Mouse (Mus musculus): ENCODE data around the gene Gm45808. TPM values are rescaled to one million over a fixed set of nuclear protein-coding genes. Genes with fewer than 3 reads are reported as not detected.

The Gm45808 gene
- total RNA-seq, 2 experiments from 2014 or later, result 1.5 to 2.0 TPM

GRCm38 (mm10) chr7:45456721-45457203, 29.8 kb downstream of the Gm45808 start:
- intact Hi-C loops (cut with DNase I), result no loop called here
- Histone ChIP-seq H3K4me3 (no peak overlapping the region), H3K27ac (peak overlapping the region; percentile 63)
- DNase-seq (ENCODE audit: extremely low spot score in 1 of 2, low spot score in 2 of 2), result no peak
- no peak for TF ChIP-seq CTCF (IDR thresholded peaks at IDR 0.05)

- H3K27ac ChIP-seq, result no peak overlapping the region
- no peak for TF ChIP-seq CTCF (IDR thresholded peaks at IDR 0.05)
Measured at GRCm38 (mm10) chr7:45455932-45456696, 30.5 kb downstream of the Gm45808 start.

GRCm38 (mm10) chr7:45454971-45455370, 31.6 kb downstream of the Gm45808 start:
- no peak for DNase-seq (ENCODE audit: extremely low spot score in 1 of 2, low spot score in 2 of 2)
- Histone ChIP-seq H3K4me3 (no peak overlapping the region), H3K27ac (no peak overlapping the region)
- intact Hi-C loops (cut with DNase I), result no loop called here
- TF ChIP-seq CTCF (IDR thresholded peaks at IDR 0.05), result no peak

More at GRCm38 (mm10) chr7:45455932-45456696, 30.5 kb downstream of the Gm45808 start:
- H3K4me3 ChIP-seq, result no peak overlapping the region
- intact Hi-C loops (cut with DNase I), result no loop called here
- no peak for DNase-seq (ENCODE audit: extremely low spot score in 1 of 2, low spot score in 2 of 2)

GRCm38 (mm10) chr7:45451344-45451982, 35.1 kb downstream of the Gm45808 start:
- intact Hi-C loops (cut with DNase I), result no loop called here
- H3K4me3 ChIP-seq, result peak overlapping the region; percentile 49
- peak; percentile 97 for TF ChIP-seq CTCF (IDR thresholded peaks at IDR 0.05)
- peak; percentile 85 to 89 for DNase-seq (ENCODE audit: extremely low spot score in 1 of 2, low spot score in 2 of 2)
- peak overlapping the region; percentile 96 for H3K27ac ChIP-seq

- Histone ChIP-seq H3K4me3 (no peak overlapping the region), H3K27ac (no peak overlapping the region)
- intact Hi-C loops (cut with DNase I), result no loop called here
- TF ChIP-seq CTCF (IDR thresholded peaks at IDR 0.05), result no peak
- no peak for DNase-seq (ENCODE audit: extremely low spot score in 1 of 2, low spot score in 2 of 2)
Measured at GRCm38 (mm10) chr7:45449974-45450373, 36.6 kb downstream of the Gm45808 start.

GRCm38 (mm10) chr7:45447325-45447990, 39.2 kb downstream of the Gm45808 start:
- intact Hi-C loops (cut with DNase I), result no loop called here
- TF ChIP-seq CTCF (IDR thresholded peaks at IDR 0.05), result peak; percentile 50
- H3K27ac ChIP-seq, result no peak overlapping the region
- H3K4me3 ChIP-seq, result no peak overlapping the region
- no peak for DNase-seq (ENCODE audit: extremely low spot score in 1 of 2, low spot score in 2 of 2)

GRCm38 (mm10) chr7:45446589-45446988, 40.0 kb downstream of the Gm45808 start:
- intact Hi-C loops (cut with DNase I), result no loop called here
- DNase-seq (ENCODE audit: extremely low spot score in 1 of 2, low spot score in 2 of 2), result no peak
- TF ChIP-seq CTCF (IDR thresholded peaks at IDR 0.05), result no peak
- Histone ChIP-seq H3K27ac (no peak overlapping the region), H3K4me3 (no peak overlapping the region)

- intact Hi-C loops (cut with DNase I), result no loop called here
- no peak overlapping the region for H3K4me3 ChIP-seq
- no peak for TF ChIP-seq CTCF (IDR thresholded peaks at IDR 0.05)
- no peak for DNase-seq (ENCODE audit: extremely low spot score in 1 of 2, low spot score in 2 of 2)
- no peak overlapping the region for H3K27ac ChIP-seq
Measured at GRCm38 (mm10) chr7:45443526-45444420, 42.8 kb downstream of the Gm45808 start.

GRCm38 (mm10) chr7:45437521-45438276, 48.9 kb downstream of the Gm45808 start, which contains the start of gene Ruvbl2:
Gene Ruvbl2 (minus strand): TSS chr7:45438096.
- intact Hi-C loops (cut with DNase I), result no loop called here
- Histone ChIP-seq H3K27ac (no peak within 1 kb of the TSS), H3K4me3 (peak within 1 kb of the TSS; percentile 14; the same call in 1 of the 2 replicates)
- DNase-seq (ENCODE audit: extremely low spot score in 1 of 2, low spot score in 2 of 2), result no peak
- TF ChIP-seq CTCF (IDR thresholded peaks at IDR 0.05), result peak; percentile 32

GRCm38 (mm10) chr7:45437046-45437445, 49.6 kb downstream of the Gm45808 start:
- Histone ChIP-seq H3K4me3 (no peak overlapping the region), H3K27ac (no peak overlapping the region)
- intact Hi-C loops (cut with DNase I), result no loop called here
- no peak for DNase-seq (ENCODE audit: extremely low spot score in 1 of 2, low spot score in 2 of 2)
- TF ChIP-seq CTCF (IDR thresholded peaks at IDR 0.05), result no peak
